Mouse (Mus musculus) midbrain, embryonic 14.5 days (tissue): ENCODE data around the gene Mob3b. TPM values are rescaled to one million over a fixed set of nuclear protein-coding genes. Genes with fewer than 3 reads are reported as not detected.
A peak's percentile ranks its signal among the peaks of the same experiment; 100 is the strongest.

ENCODE experiments used
- ATAC-seq: fragments of 200-750 bp; cut with Nextera tagmentation; 2 replicates; pipeline ENCODE4 v1.8.0; 2017; ENCODE audit warnings: moderate number of reproducible peaks, moderate library complexity; ENCODE audit not compliant: low FRiP score, low TSS enrichment
- DNase-seq: peaks from one replicate; pipeline ENCODE4 v3.0.0-alpha.2; 2015
- H3K27ac ChIP-seq: fragments of 300-500 bp; sonication (generic); replicated peaks from 2 replicates; pipeline ENCODE4 v1.5.1; 2014; ENCODE audit warnings: mild to moderate bottlenecking, low read depth, low read length, moderate library complexity
- H3K27me3 ChIP-seq: fragments of 300-500 bp; sonication (generic); 2 replicates; pipeline ENCODE4 v1.6.1; 2014; ENCODE audit warnings: low read length, control low read depth, mixed read lengths; ENCODE audit not compliant: control insufficient read depth, insufficient read depth
- H3K36me3 ChIP-seq: fragments of 300-500 bp; sonication (generic); 2 replicates; pipeline ENCODE4 v1.6.1; 2014; ENCODE audit warnings: low read length, control low read depth; ENCODE audit not compliant: control insufficient read depth, insufficient read depth
- H3K4me1 ChIP-seq: fragments of 300-500 bp; sonication (generic); 2 replicates; pipeline ENCODE4 v1.6.1; 2014; ENCODE audit warnings: mild to moderate bottlenecking, antibody characterized with exemption, low read length, control low read depth; ENCODE audit not compliant: control insufficient read depth, insufficient read depth
- H3K4me2 ChIP-seq: fragments of 300-500 bp; sonication (generic); 2 replicates; pipeline ENCODE4 v1.6.1; 2014; ENCODE audit warnings: mild to moderate bottlenecking, low read length, moderate library complexity
- H3K4me3 ChIP-seq: fragments of 300-500 bp; sonication (generic); replicated peaks from 2 replicates; pipeline ENCODE4 v1.5.1; 2014; ENCODE audit warnings: low read depth, low read length
- H3K9ac ChIP-seq: fragments of 300-500 bp; sonication (generic); replicated peaks from 2 replicates; pipeline ENCODE4 v1.6.1; 2014; ENCODE audit warnings: mild to moderate bottlenecking, low read length, moderate library complexity
- H3K9me3 ChIP-seq: fragments of 300-500 bp; sonication (generic); 2 replicates; pipeline ENCODE4 v1.6.1; 2016; ENCODE audit warnings: low read length, control low read depth, mixed read lengths; ENCODE audit not compliant: control insufficient read depth
- WGBS: fragments of 180-500 bp; shearing (Covaris S2); extraction: QIAGEN DNeasy Blood & Tissue Kit; methylation state at CpG from one replicate; pipeline ENCODE4 v1.1.7; 2014; 5-methylcytosine and 5-hydroxymethylcytosine counted together
- polyA plus RNA-seq: library from polyadenylated mRNA; unstranded; fragments of >200 nt; fragmentation: Nextera tagmentation; extraction: Ambion mirVana; gene quantifications from 2 replicates; pipeline ENCODE4 v1.2.1, GENCODE M21; 2014

Gene Mob3b
- 3.2 and 5.5 TPM in 2 replicates for polyA plus RNA-seq

GRCm38 (mm10) chr4:35156751-35157611, at the start of gene Mob3b:
Gene Mob3b, minus strand, starts transcription at chr4:35157484.
- DNase-seq (peak; percentile 89), ATAC-seq (peak; percentile 81)
- WGBS: under 1% methylated on average over 50 of the region's 50 CpGs
- Histone ChIP-seq H3K36me3 (no peaks in the 10 kb centered on the region), H3K4me1 (peaks cover 10% of the 10 kb centered on the region; the same call in 1 of the 2 replicates), H3K27ac (no peak within 1 kb of the TSS; the same call in 1 of the 2 replicates), H3K27me3 (0 out of 2 replicates have a peak, but pooled peaks cover 3% of the 10 kb centered on the region), H3K4me2 (peak within 1 kb of the TSS; percentile 93), H3K9me3 (no peaks in the 10 kb centered on the region), H3K4me3 (peak within 1 kb of the TSS; percentile 54), H3K9ac (peak within 1 kb of the TSS; percentile 52)

- DNase-seq (no peak), ATAC-seq (no peak)
- Histone ChIP-seq H3K9ac (no peak overlapping the region), H3K9me3 (no peaks in the 10 kb centered on the region), H3K27me3 (no peaks in the 10 kb centered on the region), H3K36me3 (peaks cover 24% of the 10 kb centered on the region), H3K4me3 (no peak overlapping the region), H3K4me2 (no peak overlapping the region), H3K4me1 (no peaks in the 10 kb centered on the region), H3K27ac (no peak overlapping the region)
- WGBS: 73% methylated on average over 7 of the region's 7 CpGs
These were observed 47.4 kb upstream of the Mob3b start for GRCm38 (mm10) chr4:35204659-35205058.

GRCm38 (mm10) chr4:35203724-35204123, 46.4 kb upstream of the Mob3b start:
- WGBS: 93% methylated on average over 2 of the region's 2 CpGs
- Histone ChIP-seq H3K4me2 (no peak overlapping the region), H3K9ac (no peak overlapping the region), H3K36me3 (peaks cover 32% of the 10 kb centered on the region), H3K27ac (no peak overlapping the region), H3K4me3 (no peak overlapping the region), H3K4me1 (no peaks in the 10 kb centered on the region), H3K27me3 (no peaks in the 10 kb centered on the region), H3K9me3 (no peaks in the 10 kb centered on the region)
- ATAC-seq (no peak), DNase-seq (no peak)

- H3K27ac ChIP-seq: no peak overlapping the region
- H3K4me2 ChIP-seq: no peak overlapping the region
- H3K27me3 ChIP-seq: no peaks in the 10 kb centered on the region
- no peaks in the 10 kb centered on the region for H3K4me1 ChIP-seq
- ATAC-seq (no peak), DNase-seq (no peak)
- H3K36me3 ChIP-seq: peaks cover 35% of the 10 kb centered on the region
- 96% methylated on average over 5 of the region's 5 CpGs for WGBS
- no peak overlapping the region for H3K9ac ChIP-seq
- no peaks in the 10 kb centered on the region for H3K9me3 ChIP-seq
- H3K4me3 ChIP-seq: no peak overlapping the region
These were observed 44.4 kb upstream of the Mob3b start for GRCm38 (mm10) chr4:35201700-35202099.

- DNase-seq (peak; percentile 78), ATAC-seq (no peak; the same call in 1 of the 2 replicates)
- H3K4me2 ChIP-seq: no peak overlapping the region
- H3K9ac ChIP-seq: no peak overlapping the region
- no peaks in the 10 kb centered on the region for H3K4me1 ChIP-seq
- H3K36me3 ChIP-seq: peaks cover 19% of the 10 kb centered on the region
- H3K9me3 ChIP-seq: no peaks in the 10 kb centered on the region
- WGBS: 35% methylated on average over 7 of the region's 7 CpGs
- no peak overlapping the region for H3K27ac ChIP-seq
- H3K4me3 ChIP-seq: no peak overlapping the region
- H3K27me3 ChIP-seq: no peaks in the 10 kb centered on the region
These were observed 35.4 kb upstream of the Mob3b start for GRCm38 (mm10) chr4:35192725-35193124.

GRCm38 (mm10) chr4:35189794-35190193, 32.5 kb upstream of the Mob3b start:
- no peak for ATAC-seq
- H3K4me3 ChIP-seq: no peak overlapping the region
- H3K9ac ChIP-seq: no peak overlapping the region
- H3K4me2 ChIP-seq: no peak overlapping the region
- 71% methylated on average over 5 of the region's 5 CpGs for WGBS
- no peak for DNase-seq
- no peak overlapping the region for H3K27ac ChIP-seq
- no peaks in the 10 kb centered on the region for H3K27me3 ChIP-seq
- H3K9me3 ChIP-seq: no peaks in the 10 kb centered on the region
- peaks cover 11% of the 10 kb centered on the region; the same call in 1 of the 2 replicates for H3K36me3 ChIP-seq
- H3K4me1 ChIP-seq: no peaks in the 10 kb centered on the region

- H3K4me3 ChIP-seq: no peak overlapping the region
- H3K27me3 ChIP-seq: no peaks in the 10 kb centered on the region
- no peak for DNase-seq
- no peak for ATAC-seq
- peaks cover 7% of the 10 kb centered on the region; the same call in 1 of the 2 replicates for H3K36me3 ChIP-seq
- no peak overlapping the region for H3K9ac ChIP-seq
- no peaks in the 10 kb centered on the region for H3K4me1 ChIP-seq
- WGBS: 93% methylated on average over 8 of the region's 8 CpGs
- H3K4me2 ChIP-seq: no peak overlapping the region
- no peak overlapping the region for H3K27ac ChIP-seq
- H3K9me3 ChIP-seq: no peaks in the 10 kb centered on the region
These were observed 30.5 kb upstream of the Mob3b start for GRCm38 (mm10) chr4:35187617-35188326.

- peak; percentile 19 for DNase-seq
- Histone ChIP-seq H3K9me3 (no peaks in the 10 kb centered on the region), H3K4me1 (no peaks in the 10 kb centered on the region), H3K27ac (no peak overlapping the region), H3K4me2 (no peak overlapping the region), H3K27me3 (no peaks in the 10 kb centered on the region), H3K9ac (no peak overlapping the region), H3K4me3 (no peak overlapping the region), H3K36me3 (no peaks in the 10 kb centered on the region)
- 69% methylated on average over 12 of the region's 12 CpGs for WGBS
- ATAC-seq: no peak
These were observed 20.8 kb upstream of the Mob3b start for GRCm38 (mm10) chr4:35177926-35178645.
